Mouse (Mus musculus) heart, postnatal 25 days (tissue): ENCODE data around the gene Il15ra. TPM values are rescaled to one million over a fixed set of nuclear protein-coding genes. Genes with fewer than 3 reads are reported as not detected.

Experiments used
- DNase-seq: peaks from one replicate; pipeline ENCODE4 v3.0.0; 2022; ENCODE audit warnings: low spot score
- intact Hi-C: fragments of 180-260 bp; cut with DNase I; formaldehyde crosslinking; loops from one replicate; pipeline ENCODE4 v1.15.1; 2025
- total RNA-seq, 2 experiments: library from RNA; stranded (reverse); gene quantifications; 2 replicates each; pipeline ENCODE4 v1.2.3; 2021

Il15ra gene
- total RNA-seq, 2 experiments from 2014 or later = 28.6 to 37.3 TPM

GRCm38 (mm10) chr2:11772401-11772800, 67.3 kb downstream of the Il15ra start:
- intact Hi-C loops = loop anchor here (5.0 kb wide), 1 partner anchor 50 kb away; no protein-coding TSS in a partner anchor
- no peak for DNase-seq

GRCm38 (mm10) chr2:11774426-11774825, 69.3 kb downstream of the Il15ra start:
- intact Hi-C loops = loop anchor here (5.0 kb wide), 1 partner anchor 52 kb away; no protein-coding TSS in a partner anchor
- no peak for DNase-seq

GRCm38 (mm10) chr2:11775121-11775520, 70.0 kb downstream of the Il15ra start:
- DNase-seq = no peak
- intact Hi-C loops = loop anchor here (5.0 kb wide), 2 partner anchors 68 to 173 kb away; partner anchors contain the start of genes Il15ra and Rbm17

- no peak for DNase-seq
- intact Hi-C loops = loop anchor here (5.0 kb wide), 2 partner anchors 69 to 174 kb away; partner anchors contain the start of genes Il15ra and Rbm17
These were observed 71.3 kb downstream of the Il15ra start for GRCm38 (mm10) chr2:11776415-11776814.

GRCm38 (mm10) chr2:11777091-11778068, 72.3 kb downstream of the Il15ra start, which contains the start of the genes Fbh1 and Ankrd16:
TSS of gene Fbh1 (minus strand) at chr2:11777582.
TSS of gene Ankrd16 (plus strand) at chr2:11777876.
- intact Hi-C loops = loop anchor here (5.0 kb wide), 2 partner anchors 70 to 175 kb away; partner anchors contain the start of genes Il15ra and Rbm17
- peak; percentile 99 for DNase-seq

- intact Hi-C loops = loop anchor here (5.0 kb wide), 2 partner anchors 71 to 176 kb away; partner anchors contain the start of genes Il15ra and Rbm17
- DNase-seq = peak; percentile 64
These were observed 73.2 kb downstream of the Il15ra start for GRCm38 (mm10) chr2:11778087-11778823.

Other genes starting within 250 kb of the Il15ra start
- 10 to 100 TPM in 1 of 2 experiments, 1 to 10 TPM in 1; 7.8 to 10.4 TPM for gene Pfkfb3, start 151.2 kb upstream of the Il15ra start, total RNA-seq
- 10 to 100 TPM; 57.1 to 61.4 TPM for gene Rbm17, start 101.1 kb upstream of the Il15ra start, total RNA-seq
- gene Gm17490, start 79.0 kb upstream of the Il15ra start, total RNA-seq = not detected
- gene Il2ra, start 62.5 kb upstream of the Il15ra start, total RNA-seq = 1 to 10 TPM in 1 of 2 experiments, under 1 TPM in 1; 0.64 to 1.0 TPM
- gene Fbh1, start 72.3 kb downstream of the Il15ra start, total RNA-seq = 10 to 100 TPM; 72.5 to 73.6 TPM
- 10 to 100 TPM; 18.8 to 21.5 TPM for gene Ankrd16, start 72.6 kb downstream of the Il15ra start, total RNA-seq